Mouse (Mus musculus) heart, postnatal 10 days (tissue): ENCODE measurements around the gene Gm9603. TPM values are rescaled to one million over a fixed set of nuclear protein-coding genes. Genes with fewer than 3 reads are reported as not detected.
"Not testable (repeated sequence)": the region's sequence is repeated elsewhere in the genome, so short reads cannot be mapped to it uniquely, and the experiment has no call there.

Experiments
- DNase-seq, 2 experiments: peaks; one replicate each; pipeline ENCODE4 v3.0.0; 2021
- intact Hi-C: fragments of 180-260 bp; cut with DNase I; formaldehyde crosslinking; loops from one replicate; pipeline ENCODE4 v1.15.1; 2025
- total RNA-seq, 2 experiments: library from RNA; stranded (reverse); gene quantifications; 2 replicates each; pipeline ENCODE4 v1.2.3; 2021

Gm9603 gene
- total RNA-seq = not detected

- intact Hi-C loops, DNase-seq: not testable (repeated sequence)
Measured at GRCm38 (mm10) chr14:5687357-5687756, at the start of gene Gm9603. Gene Gm9603, minus strand, starts transcription at chr14:5687457.

DNA sequence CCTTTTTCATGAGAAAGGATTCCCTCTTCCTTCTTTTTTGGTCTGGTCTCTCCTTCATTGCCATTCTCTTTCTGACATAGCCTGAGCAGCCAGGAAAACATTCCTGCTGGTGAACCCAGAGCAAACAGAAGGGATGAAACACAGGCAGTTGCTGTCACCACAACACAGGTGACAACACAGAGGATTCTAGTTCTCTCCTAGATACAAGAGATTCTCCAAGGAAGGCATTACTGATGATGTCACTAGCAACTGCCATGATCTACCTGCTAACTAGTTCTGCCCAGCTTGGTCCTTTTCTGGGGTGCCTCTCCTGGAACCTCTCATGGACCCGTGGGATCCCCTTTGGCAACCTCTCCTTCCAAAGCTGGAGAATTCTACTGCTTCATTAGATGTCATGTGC is 54.3 kb downstream of the Gm9603 start, which contains the start of gene Gm8265:
Gene Gm8265 (minus strand): TSS at position 101 of the 400 bp plus-strand sequence.
- DNase-seq, intact Hi-C loops: not testable (repeated sequence)

Other genes starting within 250 kb of the Gm9603 start
- gene Gm3194, start 232.0 kb downstream of the Gm9603 start, total RNA-seq = 1 to 10 TPM; 1.4 to 2.0 TPM
- gene Gm8246, start 209.6 kb downstream of the Gm9603 start, total RNA-seq = not detected
- not detected for gene Gm3187, start 203.2 kb downstream of the Gm9603 start, total RNA-seq
- gene Gm3488, start 185.8 kb downstream of the Gm9603 start, total RNA-seq = 1 to 10 TPM in 1 of 2 experiments, under 1 TPM in 1; 0.92 to 2.0 TPM
- not detected for gene Gm3532, start 149.0 kb downstream of the Gm9603 start, total RNA-seq
- gene Gm8265, start 54.4 kb downstream of the Gm9603 start, total RNA-seq = not detected
- gene Gm3373, start 54.1 kb upstream of the Gm9603 start, total RNA-seq = under 1 TPM in 1 of 2 experiments, not detected in 1; 0.45 TPM
- 1 to 10 TPM; 1.4 to 2.2 TPM for gene Gm3383, start 120.5 kb upstream of the Gm9603 start, total RNA-seq
- gene Gm3424, start 142.9 kb upstream of the Gm9603 start, total RNA-seq = not detected
- gene Gm8237, start 192.9 kb upstream of the Gm9603 start, total RNA-seq = 1 to 10 TPM in 1 of 2 experiments, under 1 TPM in 1; 0.57 to 1.3 TPM